Mouse (Mus musculus): ENCODE measurements around the gene Tspan3. TPM values are rescaled to one million over a fixed set of nuclear protein-coding genes. Genes with fewer than 3 reads are reported as not detected.
A peak's percentile ranks its signal among the peaks of the same experiment; 100 is the strongest.

Gene Tspan3
- 100 to 1,000 TPM; 126 to 152 TPM for total RNA-seq (2021)
- long read RNA-seq, experiment 1, transcript Tspan3-201 (7 exons, 1,716 nt): major isoform, 417 of 439 reads
- long read RNA-seq, experiment 1, partial matches to known transcripts: 9 of 439 reads
- long read RNA-seq, experiment 1, other reads (novel, unspliced or antisense): 13 of 439 reads
- long read RNA-seq, experiment 2, transcript Tspan3-201 (7 exons, 1,716 nt): major isoform, 233 of 255 reads
- long read RNA-seq, experiment 2, partial matches to known transcripts: 7 of 255 reads
- long read RNA-seq, experiment 2, other reads (novel, unspliced or antisense): 14 of 255 reads

DNA sequence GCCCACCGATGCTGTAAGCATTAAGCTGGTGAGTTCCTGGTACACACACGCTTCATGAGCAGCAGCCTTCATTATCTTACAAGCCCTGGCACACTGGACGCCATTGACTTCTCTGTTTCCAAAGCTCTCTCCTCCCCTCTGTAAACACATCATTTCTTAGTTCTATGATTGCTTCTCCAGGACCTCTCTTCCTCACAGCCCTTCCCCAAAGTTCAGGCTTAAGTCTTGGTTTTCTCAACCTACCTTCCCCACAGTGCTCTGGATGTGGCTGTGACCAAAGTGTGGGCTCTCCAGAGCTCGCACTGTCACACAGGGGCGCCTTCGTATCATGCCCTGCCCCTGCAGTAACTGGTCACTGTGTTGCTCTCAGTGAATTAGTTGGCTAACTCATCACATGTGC is at the start of gene Tspan3:
Gene Tspan3 (minus strand): TSS at position 101 of the 400 bp plus-strand sequence.
- DNase-seq: no peak

DNA sequence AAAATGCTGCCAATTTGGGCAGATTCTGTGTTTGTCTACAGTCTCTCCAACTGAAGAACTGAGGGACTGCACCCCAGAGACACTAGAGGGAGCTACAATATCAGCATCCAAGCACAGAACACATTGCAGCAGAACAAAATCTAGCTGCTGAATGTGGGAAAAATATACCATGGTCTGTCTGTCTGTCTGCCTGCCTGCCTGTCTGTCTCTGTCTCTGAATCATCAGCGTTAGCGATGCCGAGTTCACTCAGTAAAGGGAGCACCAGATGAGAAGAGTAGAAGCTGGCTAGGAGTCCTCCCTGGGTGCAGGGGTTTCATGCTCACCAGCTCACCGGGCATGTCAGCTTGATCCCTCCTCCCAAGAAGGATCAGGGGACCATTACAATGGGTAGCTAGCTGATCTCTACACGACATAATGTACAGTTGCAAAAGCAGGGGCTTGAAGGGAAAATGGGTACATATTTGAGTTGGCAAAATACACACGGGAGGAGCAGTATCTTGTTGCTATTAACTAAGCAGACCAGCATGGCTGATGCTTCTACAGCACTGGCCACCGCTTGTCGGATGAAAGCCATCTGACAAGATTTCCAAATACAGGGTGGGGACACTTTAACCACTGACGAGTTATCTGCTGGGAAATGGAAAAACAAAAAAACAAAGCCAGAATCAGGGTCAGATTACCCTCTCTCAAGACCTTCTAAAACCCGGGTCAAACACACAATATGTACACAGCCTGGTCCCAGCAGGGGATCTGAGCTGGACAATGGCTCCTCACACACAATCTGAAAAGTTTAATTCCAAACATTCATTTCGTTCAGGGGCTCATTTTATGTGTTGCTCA is 48.4 kb upstream of the Tspan3 start:
- peak; percentile 54 for DNase-seq

DNA sequence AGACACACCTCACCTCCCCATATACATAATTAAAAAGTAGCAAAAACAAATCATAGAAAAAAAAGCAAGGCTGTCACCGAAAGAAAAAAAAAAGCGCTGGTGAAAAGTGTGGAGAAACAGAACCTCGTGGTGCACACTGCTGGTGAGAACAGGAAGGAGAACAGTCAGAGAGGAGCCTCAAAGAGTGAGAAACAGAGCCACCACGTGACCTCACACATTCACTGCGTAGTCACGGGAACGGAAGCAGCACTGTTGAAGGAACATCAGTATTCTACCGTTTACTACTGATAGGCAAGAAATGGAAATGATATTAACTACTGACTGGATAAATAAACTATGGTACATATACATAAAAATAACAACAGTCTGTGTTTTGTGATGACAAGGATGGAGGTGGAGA is 43.5 kb upstream of the Tspan3 start:
- no peak for DNase-seq

DNA sequence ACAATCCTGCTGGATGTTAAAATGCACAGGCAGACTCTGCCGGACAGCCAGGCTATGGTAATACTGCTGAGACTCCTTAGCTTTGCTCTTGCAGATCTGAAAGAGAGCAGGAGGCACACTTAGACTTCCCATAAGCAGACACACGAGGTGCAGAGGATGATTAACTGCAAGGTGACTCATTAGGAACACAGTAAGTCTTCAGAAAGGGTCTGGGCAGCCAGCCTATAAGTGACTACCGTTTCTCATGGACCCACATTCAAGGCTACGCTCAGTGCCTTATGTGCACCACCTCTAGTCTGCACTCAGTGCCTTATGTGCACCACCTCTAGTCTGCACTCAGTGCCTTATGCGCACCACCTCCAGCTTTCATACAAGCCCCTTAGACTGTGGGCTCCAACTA is 42.2 kb upstream of the Tspan3 start:
- DNase-seq: no peak

DNA sequence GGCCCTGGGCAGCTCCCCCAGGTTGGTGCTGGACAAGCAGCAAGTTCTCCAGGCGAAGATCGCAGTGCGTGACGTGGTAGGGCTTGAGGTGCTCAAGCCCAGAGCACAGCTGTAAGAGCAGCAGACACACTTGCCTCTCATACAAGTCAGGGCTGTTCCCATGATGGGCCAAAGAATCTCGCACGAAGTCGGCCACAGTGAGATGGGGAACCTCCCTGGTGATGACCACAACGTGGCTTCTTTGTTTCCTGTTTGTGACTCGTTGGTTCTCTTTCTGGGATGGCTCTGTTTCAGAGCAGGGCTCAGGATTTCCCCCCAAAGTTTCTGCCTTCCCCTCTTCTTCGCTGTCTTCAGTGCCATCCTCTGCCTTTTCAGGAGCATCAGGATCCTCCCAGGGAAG is 41.8 kb upstream of the Tspan3 start:
- no peak for DNase-seq

DNA sequence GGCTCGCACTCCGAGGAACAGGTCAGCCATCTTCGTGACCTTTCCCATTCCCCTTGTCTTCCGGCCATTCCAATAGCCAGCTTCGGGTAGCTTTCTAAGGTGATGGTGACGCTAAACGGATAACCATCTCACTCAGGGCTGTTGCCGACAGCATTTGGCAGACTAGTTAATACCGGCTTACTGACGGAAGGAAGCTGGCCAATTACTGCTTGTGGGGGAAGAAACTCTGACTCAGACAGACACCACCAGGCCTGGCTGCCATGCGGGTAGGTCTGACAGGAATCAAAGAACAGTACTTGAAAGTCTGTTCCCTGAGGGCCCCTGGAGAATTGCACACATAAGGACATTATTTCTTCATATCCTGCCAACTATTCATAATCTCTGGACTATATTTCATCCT is 40.1 kb upstream of the Tspan3 start:
- DNase-seq: no peak

DNA sequence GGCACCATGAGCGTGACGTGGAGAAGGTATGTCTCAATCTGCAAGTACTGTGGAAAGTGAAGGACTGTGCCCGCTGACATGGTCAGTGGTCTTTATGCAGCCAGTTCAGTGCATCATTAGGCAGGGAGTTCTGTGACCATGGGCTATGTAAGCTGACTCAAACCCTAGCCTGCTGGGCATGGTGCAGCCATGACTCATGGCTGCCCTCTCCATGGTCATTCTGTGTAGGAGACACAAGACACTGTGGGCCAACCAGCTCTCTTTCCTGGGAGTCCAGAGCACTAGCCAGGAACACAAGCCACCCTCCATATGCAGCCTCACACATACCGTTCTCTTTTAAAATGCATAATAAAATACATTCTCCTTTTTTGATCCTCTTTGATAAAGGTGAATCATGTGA is 39.0 kb upstream of the Tspan3 start:
- no peak for DNase-seq

DNA sequence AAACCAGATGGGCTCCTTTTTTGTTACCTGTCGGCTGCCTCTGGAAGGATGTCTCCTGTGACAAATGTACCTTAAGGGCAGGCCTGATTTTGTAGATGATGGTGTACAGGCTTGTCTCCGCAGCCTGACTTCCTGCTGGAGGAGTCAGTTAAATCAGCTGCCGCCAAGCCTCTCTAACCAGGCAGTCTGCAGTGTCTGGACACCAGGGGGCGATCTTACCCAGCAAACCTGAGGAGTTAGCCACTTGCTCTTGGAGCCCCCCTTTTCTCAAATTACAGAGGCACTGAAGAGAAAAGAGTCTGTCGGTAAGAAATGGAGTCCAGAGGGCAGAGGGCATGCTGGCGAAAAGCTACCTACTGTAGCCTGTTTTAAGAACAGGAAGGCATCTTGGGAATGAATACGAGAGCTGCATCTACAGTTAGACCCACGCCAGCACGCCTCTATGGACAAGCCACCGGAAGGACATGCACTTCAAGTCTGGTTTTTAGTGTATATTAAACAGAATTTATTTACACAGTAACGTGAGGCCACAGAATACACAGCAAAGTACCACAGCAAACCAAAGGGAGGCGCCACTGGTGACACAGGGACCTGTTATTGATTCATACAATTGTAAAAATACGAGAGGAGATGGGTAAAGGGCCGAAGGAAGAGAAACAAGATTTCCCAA is 35.5 kb upstream of the Tspan3 start:
- DNase-seq: peak; percentile 92

DNA sequence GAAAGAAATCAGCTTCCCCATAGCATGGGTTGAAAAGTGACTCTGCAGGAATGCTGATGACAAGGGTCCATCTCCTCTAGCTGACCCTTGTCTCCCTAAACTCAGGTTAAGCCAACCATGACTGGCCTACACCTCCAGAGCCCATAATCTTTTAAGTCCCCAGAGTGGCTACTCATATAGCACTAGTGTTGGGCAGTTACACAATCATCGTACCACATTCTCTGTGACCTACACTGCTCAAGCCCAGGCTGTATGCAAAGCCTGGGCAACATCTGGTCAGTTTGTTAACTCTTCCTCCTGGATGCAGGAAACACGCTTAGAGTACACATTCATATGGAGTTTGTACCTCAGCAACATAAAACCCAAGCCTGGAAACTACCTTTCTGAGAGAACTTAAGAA is 34.9 kb upstream of the Tspan3 start:
- DNase-seq: no peak

DNA sequence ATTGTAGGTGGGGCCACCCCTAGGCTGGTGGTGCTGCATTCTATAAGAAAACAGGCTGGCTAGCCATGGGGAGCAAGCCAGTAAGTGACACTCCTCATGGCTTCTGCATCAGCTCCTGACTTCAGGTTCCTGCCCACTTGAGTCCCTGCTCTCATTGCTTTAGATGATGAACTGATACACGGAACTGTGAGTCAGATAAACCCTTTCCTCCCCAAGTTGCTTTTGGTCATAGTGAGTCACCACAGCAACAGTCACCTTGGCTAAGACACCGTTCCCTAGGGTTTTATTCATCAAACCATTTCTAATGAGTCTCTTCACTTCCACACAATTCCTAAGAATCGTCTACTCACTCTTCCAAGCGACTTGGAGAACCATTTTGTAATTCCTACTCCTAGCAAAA is 31.6 kb upstream of the Tspan3 start:
- no peak for DNase-seq

DNA sequence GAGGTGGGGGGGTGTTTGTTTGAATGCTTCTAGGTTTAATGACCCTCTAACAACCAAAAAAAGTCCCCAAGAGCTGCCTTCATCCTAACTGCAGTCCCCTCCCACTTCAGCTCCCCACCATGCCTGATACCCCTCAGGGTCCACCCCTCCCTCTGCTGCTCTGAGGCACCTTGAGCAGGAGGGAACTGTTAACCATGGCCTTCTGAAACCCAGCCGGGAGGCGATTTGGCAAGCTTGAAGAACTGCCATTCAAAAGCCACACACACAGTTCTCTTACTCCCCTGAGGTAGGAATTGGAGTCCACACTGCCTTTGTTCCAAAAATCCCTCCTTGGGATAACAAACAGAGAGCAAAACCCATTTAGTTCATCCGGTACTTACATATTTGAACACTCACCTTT is 29.9 kb upstream of the Tspan3 start:
- no peak for DNase-seq

DNA sequence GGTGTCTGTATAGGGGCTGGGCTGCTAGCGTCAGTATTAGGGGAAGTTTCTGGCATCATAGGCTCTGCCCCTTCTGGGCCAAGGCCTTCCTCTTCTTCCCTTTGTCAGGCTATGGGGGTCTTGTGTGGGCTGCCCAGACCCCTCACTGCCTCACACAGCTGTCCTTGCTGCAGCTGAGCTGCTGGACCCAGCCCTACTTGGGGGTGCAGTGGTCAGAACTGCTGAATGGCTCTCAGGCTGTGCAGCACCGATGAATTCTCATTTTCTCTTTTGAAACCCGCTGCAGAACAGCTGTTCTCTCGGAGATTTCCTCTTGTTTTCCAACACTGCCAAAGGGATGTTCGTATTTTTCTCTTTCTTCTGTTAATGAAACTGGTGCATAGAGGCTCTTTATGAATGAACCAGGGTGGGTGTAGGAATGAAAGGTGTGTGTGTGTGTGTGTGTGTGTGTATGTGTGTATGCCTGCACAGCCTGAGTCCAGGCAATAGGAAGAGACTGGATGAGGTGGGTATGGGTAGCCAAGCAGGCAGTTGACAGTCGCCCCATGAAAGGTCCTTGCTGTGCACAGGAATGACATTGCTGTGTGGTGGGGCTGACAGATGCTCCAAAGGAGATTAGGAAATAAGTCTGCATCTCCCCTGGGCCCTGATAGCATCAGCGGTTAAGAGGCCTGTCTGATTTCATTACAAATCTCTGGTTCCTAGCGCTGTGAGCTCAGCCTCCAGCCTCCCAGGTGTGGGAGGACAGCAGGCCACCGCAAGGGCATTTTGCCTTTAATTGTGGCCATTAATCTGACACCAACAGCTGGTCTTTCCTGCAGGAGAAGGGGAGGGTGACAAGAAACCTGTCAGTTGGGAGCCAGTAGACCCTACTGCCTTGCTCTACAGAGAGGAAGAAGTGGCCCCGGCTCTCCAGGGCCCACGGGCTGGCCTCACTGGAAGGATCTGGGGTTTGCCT is 26.5 kb upstream of the Tspan3 start:
- no peak for DNase-seq

DNA sequence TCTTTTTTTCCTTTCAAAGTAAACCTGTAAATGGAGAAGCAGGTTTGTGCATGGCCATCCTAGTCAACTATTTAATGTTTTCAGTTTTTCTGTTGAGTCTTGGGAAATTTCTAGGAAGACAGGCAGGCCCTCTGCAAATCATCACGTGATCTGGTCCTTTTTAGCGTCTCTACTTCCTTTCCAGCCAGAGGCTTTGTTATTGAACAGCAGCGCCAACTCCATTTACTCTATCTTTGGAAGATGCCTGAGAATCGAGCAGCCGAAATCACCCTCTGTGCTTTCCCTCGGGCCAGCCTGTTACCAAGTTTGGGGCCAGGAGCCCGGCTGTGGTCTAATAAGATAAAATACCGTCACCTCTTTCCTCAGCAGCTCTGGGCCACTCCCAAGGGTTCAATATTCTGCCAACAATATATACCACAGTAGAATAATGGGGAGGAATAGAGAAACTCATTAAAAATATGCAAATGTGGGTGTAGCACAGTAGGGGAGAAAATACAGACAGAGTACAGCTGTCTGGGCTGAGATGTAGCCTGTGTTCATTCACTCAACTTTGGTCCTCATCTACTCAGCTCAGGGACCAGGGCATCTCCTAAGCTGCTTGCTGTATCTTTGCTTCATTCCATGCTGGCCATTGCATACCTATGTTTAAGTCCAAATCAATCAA is 15.0 kb upstream of the Tspan3 start:
- DNase-seq: no peak

DNA sequence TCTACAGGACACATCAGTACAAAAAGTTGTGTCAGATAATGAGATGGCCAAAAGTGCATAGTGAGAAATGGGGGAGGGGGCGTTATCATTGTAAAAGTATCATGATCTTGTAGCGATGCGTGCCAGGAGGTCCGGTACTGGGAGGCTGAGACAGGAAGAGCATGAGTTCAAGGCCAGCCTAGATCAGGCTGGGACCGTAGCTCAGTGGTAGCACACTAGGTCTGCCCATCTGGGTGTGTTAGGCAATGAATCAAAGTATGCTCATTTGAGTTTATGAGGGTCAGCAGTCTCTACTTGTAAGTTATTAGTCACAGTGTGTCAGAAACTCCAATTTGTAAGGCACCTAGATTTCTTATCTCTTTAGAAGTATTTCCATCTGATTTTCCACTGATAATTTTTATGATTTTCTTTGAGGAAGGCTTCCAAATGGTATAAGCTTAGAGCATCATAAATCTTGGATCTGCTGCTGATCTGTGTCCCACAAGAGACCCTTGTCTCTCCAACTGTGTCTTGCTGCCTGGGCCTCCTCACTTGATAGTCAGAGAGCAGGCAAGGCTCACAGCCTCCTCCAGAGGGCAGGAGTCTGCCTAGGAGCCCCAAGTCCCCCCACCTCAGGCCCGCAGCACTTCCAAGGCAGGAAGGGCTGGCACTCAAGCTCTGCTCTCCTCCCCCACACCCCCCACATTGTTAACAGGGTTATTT is 14.3 kb upstream of the Tspan3 start:
- peak; percentile 22 for DNase-seq

DNA sequence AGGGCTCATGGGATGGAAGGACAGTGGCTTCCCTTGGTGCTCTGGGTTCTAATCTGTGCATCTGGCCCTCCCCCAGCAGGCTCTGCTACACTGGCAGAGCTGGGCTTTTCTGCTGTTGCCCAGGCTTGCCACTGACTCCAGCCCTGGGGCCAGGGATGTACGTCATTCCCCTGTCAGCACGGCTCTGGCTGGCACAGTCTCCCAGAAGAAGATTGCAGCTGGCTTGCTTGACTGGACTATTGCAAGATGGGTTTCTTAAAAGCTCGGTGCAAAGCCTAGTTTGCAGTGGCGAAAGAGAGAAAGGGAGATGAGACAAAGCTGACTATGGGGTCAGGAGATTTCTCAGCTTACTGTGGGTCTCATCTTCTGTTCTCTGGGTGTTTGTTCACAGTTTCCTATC is 12.1 kb upstream of the Tspan3 start:
- DNase-seq: peak; percentile 42

DNA sequence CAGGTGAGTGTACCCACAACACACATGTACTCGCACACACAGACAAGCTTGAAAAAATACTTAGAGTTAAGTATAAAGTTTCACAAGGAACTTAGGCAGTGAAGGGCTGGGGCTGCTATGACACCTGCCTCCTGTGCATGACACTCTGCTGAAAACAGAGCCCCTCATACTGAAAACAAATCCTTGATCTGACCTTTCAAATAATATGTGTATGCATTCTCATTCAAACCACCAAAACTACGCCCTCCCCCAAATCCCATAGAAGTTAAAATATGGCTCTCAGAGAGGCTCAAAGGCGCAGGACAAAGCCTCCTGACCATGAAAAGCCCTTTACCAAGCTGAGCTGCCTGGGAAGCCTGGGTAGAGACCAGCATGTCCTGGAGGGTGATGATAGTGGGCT is 10.0 kb upstream of the Tspan3 start:
- no peak for DNase-seq

DNA sequence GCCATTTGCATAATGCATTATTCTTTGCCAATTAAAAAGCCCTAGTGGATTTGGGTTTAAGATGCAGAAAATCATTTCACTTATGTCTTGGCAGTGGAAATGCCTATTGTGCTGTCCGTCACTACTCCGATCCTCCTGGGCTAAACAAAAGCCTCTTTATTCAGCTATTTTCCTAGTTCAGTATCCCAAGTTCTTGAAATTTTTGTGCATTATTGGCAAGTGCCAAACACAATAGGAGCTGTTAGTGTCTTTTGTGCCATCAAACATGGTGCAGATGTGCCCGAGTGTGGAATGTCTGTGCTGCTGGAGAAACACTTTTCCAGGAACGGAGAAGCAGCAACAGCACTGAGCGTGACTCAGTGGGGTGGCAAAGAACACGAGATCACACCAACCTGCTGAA is 2.4 kb upstream of the Tspan3 start:
- DNase-seq: no peak

DNA sequence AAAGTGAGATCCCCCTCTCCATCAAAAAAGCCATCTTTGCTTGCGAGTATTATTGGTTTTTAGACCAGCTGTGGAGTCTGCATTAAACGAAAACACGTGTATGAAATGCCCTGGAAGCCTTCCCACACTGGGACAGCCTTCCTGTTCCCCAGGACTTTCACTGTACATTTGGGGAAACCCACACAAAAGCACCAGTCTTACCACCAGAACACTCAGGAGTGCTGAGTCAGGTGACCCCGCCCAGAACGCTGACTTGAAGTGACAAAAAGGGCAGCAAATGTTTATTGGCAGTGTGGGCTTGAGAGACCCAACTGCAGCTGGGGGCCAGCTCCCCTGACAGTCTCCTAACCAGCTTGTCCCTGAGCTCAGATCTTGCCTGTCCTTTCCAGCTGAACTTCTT is 884 bp upstream of the Tspan3 start:
- no peak for DNase-seq

DNA sequence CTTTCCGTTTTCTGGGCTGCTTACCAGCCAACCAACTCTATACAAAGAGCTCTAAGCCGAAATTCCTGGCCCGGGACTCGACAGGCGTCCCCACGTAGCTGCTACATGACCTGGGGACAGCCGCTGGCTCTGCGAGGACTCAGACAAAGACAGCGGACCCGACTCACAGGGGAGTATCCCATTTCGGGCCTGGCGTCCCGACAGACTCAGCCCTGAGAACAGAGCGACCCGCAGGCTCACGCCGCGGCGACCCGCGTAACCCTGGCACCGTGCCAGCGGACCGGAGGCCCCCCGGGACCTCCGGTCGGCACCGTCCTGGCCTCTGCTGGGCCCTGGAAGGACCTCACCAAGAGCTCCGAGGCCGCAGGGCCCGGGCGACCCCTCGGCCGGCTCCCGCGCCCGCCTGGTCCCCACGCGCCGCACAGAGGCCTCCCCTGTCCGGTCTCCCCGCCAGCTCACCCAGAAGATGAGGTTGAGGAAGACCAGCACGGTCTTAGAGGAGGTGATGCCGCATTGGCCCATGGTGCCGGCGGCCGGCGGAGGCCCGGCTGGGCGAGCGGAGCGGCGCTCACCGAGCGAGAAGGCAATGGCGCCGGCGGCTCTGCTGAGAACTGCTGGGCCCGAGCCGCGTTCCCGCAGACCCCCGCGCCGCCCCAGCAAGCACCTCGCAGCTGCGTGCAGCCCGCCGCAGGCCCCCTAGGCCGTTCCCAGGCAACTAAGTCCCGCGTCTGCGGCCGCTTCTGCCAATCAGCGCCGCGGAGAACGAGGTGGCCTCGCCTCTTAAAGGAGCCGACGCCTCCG is 4.7 kb downstream of the Tspan3 start:
- peak; percentile 94 for DNase-seq

DNA sequence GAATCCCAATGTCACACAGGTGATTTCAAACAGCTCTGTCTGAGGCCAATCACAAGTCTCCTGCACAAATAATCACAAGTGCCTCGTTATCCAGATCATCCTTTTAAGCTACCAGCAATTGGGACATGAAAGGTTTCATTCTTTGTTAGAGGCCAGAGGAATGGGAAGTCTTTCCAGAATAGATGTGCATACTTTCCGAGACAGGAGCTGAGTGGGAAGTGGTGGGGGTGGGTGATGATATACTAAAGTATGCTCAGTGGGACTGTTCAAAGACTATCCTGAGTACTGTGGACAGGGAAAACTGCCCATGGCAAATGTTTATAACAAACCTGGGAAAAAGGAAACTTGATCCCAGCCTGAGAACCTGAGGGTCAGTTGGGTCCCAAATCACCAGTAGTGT is 5.8 kb downstream of the Tspan3 start:
- DNase-seq: no peak

All from adrenal gland, postnatal 10 days (tissue).